Mouse (Mus musculus) urinary bladder, postnatal 36 days (tissue): ENCODE data around the gene Ptgds.
A peak's percentile ranks its signal among the peaks of the same experiment; 100 is the strongest.

ENCODE experiments used
- DNase-seq, 2 experiments: peaks; one replicate each; pipeline ENCODE4 v3.0.0; 2022; ENCODE audit warnings: low spot score in 2 of 2, mixed read lengths in 1 of 2

The Ptgds gene

DNA sequence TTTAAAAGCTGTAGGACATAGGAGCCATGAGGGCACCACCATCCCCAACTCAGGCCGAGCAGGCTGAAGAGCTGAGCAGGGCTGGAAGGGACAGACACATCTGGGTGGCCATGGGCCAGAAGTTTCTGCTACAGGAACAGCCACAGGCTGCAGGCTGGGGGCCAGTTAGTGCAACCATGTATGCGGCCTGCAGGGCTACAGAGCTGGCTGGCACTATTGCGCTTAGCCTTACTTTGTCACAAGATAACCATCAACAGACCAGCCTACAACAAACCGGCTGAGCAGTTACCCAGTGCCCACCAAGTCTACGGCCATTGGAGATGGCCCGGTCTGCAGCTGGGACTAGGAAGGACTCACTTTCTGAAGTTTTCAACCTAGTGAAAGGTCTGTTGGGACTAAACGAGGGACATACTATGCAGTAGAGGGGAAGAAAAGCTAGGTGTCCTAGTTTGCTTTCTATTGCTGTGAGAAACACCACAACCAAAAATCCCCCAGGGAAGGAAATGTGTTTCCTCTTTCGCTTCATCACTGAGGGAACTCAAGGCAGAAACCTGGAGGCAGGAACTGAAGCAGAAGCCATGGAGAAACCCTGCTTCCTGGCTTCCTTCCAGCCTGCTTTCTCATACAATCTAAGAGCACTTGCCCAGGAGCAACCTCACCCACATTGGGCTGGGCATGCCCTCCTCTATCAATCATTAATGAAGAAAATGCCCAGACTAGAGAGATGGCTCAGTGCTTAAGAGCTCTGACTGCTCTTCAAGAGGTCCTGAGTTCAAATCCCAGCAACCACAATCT, 18.8 kb downstream of the Ptgds start:
- DNase-seq: no peak

DNA sequence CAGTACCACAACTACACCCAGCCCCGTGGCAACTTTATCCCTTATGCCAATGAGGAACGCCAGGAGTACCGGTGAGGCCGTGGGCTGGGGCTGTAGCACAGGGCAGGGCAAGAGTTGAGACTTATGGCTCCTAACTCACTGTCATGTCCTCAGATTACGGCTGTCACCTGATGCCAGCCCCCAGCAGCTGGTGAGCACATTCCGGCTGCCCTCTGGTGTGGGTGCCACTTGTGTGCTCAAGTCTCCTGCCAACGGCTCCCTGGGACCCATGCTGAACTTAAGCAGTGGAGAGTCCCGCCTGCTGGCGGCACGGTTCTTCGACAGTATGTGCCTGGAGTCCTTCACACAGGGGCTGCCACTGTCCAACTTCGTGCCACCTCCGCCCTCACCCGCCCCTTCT, 27.2 kb downstream of the Ptgds start:
- DNase-seq: no peak

DNA sequence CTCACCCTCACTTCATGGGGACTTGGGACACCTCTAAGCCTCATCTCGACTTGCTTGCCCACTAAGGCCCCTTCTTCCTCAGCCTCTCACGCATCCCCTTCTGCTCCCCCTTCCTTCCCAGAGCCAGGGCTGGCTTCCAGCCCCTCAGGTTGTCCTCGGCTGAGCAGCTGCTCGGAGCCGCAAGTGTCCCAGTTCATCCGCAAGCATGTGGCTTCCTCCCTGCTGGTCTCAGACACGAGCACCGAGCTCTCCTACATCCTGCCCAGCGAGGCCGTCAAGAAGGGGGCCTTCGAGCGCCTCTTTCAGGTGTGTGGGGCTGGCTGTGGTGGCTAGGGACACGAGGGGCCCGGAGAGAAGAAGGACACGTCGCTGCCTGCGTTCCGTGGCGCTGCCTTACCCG, 28.8 kb downstream of the Ptgds start:
- no peak for DNase-seq

DNA sequence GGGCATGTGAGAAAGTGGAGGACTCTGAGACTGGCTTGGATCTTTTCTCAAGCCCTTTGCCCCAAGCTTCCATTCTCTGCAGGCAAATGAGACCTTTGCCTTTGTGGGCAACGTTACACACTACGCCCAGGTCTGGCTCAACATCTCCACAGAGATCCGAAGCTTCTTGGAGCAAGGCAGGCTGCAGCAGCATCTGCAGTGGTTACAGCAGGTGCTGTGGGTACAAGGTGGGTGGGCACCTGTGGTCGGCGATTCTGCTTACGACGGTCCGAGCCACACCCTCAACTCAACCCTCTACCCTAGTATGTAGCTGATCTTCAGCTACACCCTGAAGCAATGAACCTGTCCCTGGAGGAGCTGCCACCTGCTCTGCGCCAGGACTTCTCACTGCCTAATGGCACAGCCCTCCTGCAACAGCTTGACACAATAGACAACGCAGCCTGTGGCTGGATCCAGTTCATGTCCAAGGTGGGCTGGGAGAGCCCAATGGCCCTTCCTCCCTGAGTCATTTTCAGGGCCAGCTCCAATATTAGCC, 33.5 kb downstream of the Ptgds start:
- DNase-seq: no peak

DNA sequence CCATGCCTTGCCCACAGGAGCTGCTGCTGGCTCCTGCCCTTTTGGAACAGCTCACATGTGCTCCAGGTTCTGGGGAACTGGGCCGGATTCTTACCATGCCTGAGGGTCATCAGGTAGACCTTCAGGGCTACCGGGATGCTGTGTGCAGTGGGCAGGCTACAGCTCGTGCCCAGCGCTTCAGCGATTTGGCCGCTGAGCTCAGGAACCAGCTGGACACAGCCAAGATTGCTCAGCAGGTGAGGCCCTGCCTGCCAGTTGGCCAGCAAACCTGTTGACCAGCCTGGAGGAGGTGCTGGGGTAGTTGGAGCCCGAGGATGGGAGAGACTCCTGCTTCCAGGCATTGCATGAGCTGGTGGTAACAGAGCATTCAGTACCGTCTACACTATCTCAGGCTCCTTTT, 35.6 kb downstream of the Ptgds start:
- no peak for DNase-seq

DNA sequence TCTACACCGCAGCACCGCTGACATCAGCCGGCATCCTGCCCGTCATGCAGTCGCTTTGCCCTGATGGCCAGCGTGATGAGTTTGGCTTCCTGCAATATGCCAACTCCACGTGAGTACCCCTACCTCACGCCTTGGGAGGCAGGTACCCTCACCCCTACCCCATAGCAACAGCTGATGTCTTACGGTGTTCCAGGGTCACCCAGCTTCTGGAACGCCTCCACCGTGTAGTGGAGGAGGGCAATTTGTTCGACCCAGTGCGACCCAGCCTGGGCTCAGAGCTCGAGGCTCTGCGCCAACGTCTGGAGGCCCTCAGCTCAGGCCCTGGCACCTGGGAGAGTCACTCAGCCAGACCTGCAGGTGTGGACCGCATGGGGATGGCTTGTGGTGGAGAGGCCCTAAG, 36.7 kb downstream of the Ptgds start:
- DNase-seq: no peak

DNA sequence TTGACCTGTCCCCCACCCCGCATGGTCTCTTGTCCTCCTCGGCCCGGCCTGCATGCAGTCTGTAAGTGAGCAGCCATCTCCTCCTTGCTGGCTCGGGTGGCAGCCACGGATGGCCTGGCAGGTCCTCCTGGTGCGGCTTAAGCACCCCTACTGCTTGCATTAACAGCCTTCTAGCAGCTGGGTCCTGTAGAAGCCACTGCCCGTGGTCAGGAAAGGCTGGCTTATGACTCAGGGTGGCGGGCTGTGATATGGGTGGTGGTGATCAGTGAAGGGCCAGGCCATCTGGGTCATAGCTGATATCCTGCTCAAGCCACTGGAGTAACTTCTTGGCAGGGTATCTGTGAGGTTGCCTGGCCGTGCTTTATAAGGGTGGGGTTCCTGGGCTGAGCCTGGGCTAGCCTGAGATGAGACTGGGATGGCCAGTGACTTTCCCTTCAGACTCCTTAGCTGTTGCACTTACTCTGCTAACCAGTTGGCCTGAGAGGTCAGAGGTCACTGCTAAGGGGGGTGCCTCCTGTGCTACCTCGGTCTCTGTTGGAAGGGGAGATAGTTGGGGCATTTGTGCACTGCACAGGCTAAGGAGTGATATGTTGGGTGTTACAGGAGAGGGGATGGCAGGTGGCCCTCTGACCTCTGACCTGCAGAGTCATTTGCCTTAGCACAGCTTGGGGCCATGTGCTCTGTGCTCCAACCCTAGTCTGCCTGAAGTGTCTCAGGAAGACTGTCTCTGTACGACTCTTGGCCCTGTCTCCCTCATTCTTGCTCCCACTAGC, 37.3 kb downstream of the Ptgds start:
- DNase-seq: no peak

DNA sequence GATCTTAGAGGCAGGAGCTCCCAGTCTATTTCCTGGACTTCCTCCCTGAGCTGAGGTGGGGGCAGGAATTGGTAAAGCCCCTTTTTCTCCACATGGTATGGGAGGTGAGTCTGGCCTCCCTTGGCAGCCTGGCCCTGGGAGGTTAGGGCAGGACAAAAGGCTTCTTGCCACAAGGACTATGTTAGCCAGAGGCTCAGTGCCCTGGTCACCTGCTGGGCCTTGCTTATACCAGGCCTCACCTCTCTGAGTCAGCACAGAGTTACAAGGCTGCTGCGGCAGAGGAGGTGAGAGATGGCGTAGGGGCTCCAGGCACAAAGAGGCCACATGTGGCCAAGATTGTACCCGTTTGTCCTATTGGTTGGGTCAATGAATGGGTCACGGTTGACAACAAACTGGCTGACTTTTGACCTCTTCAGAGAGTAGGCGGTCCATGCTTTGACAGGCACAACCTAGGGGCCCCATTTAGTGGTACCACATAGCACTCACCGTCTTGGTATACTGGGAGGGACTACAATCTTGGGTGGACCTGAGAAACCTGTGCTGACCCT, 38.5 kb downstream of the Ptgds start:
- DNase-seq: no peak

DNA sequence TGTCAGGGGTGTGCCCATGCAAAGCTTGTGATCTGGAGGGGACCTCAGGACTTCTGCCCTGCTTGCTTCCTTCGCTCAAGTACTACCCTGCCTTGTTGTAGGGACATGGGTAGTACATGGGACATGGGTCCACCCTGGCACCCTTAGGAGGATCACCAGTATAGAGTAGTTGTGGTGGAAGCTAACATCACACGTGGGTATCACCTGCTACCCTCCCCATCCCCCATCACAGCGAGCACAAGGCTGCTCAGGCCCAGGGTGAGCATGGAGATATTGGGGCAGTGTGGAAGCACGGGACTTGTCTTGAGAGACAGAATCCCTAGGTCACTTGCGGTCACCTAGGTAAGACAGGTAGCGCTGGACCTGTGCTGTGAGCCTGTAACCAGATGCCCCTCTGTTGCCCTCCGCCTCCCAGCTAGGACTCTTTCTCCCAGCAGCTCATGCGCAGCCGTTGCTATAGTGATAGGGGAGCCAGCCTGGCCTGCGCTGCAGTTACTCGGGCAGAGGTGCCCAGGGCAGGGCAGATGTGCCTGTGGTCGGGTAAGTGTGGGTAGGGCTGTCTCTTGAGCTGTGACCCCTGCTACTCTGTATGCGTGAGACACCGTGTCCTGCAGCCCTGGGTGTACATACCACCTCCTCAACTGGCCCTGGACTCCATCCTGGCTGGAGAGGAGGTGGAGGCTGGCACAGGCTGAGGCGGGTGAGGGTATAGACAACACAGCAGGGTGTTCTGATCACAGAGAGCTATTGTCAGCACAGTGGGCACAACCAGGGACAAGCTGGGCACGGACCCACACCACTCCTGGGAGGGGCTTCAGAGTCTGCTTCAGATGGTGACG, 39.2 kb downstream of the Ptgds start:
- no peak for DNase-seq

DNA sequence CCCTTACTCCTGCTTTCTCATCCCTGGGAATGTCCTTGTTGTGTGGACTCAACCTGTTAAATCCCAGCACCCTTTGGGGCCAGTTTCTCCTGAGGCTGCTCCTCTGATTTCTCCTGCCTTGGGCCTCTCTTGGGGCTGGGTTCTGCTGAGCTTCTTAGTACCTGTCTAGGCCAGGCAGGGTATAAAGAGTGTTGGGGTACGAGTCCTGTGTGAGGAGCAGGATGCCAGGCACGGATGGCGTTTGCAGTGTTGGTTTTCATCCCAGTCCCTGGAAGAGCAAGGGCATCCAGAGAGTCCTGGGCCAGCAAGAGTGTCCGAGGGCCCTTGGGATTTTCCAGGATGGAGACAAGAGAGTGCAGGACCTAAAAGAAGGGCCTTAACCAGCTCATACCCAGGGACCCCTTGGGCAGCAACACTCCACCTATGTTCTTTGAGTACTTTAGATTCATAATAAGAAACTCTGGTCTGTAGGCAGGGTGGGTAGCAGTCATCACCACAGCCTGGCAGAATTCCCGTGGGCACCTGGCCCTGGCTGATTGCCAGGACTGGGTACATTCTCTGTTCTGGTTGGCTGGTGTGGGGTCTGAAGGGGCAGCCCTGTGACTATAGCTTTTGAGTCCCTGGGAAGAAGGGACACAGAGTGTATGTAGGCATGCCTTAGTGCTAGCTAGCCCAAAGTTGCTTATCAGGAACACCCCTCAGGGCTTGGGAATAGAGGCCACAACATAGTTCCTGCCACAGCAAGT, 40.2 kb downstream of the Ptgds start:
- DNase-seq: no peak

DNA sequence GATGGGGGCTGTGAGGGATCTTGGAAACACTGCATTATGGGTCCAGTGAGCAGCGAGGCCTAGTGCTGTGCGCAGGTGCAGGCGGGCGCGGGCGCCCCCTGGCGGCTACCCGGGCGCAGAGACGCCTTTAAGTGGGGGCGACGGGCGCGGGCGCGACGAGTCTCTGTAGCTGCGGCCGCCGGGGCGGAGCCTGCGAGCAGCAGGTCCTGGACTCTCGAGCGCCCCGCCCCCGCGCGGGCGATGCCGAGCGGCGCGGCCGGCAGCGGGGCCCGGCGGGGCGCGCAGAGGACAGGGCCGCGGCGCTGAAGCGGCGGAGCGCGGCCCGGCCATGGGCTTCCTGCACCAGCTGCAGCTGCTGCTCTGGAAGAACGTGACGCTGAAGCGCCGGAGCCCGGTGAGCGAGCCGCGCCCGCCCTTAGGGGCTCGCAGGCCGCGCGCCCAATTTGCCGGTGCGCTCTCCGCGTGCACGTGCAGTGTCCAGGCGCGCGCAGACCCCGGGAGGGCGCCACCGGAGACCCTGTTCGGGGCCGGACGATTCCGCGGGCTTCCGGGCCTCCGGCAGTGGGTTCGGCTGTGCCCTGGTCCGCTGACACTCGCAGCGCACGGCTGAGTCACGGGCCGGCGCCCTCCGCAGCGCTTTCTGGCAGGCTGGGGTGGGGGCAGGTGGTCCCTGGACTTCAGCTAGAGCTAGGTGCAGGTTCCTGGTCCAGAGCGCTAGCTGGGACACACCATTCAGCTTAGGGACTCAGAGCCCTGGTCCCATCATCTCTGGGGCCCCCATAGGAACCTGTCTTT, 41.2 kb downstream of the Ptgds start, which contains the start of gene Abca2:
Gene Abca2 (plus strand): TSS at position 262 of the 795 bp plus-strand sequence.
- peak; percentile 84 to 93 for DNase-seq

DNA sequence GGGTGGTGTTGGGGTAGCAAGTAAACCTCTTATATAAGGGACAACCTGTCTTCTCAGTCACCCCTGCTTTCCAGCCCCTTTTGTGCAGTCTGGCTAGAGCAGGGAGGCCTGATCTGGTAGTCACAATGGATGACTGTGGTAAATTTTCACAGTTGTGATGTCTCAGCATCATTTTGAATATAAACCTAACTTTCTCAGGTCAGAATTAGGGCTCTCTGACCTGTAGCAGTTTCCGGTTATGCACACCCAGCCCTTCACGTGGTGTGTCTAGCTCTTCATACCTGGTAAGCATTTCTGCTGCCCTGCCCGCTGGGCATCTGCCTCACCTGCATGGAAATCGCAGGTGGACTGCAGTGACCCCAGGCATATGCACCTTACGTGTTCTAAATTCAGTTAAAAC, 42.6 kb downstream of the Ptgds start:
- no peak for DNase-seq

DNA sequence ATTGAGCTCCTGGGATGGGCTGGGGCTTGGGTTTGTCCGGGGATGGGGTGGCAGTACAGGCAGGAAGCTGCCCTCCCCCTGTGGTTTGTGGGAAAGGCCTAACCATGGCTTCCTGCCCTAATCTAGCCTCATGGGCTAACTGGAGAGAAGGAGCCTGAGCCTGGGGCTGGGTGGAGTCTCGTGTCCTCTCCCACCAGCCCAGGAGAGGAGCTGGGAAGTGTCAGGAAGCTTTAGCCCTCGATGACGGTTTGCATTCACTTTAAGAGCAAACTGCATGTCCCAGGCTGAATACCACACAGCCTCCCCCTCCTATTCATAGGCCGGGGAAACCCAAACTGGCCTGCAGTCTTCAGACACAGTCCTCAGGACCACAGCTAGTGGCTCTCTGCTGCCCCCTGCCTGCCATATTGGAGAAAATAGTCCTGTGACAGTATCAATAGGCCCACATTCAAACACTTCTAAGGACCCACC, 43.1 kb downstream of the Ptgds start:
- peak; percentile 46 to 56 for DNase-seq

DNA sequence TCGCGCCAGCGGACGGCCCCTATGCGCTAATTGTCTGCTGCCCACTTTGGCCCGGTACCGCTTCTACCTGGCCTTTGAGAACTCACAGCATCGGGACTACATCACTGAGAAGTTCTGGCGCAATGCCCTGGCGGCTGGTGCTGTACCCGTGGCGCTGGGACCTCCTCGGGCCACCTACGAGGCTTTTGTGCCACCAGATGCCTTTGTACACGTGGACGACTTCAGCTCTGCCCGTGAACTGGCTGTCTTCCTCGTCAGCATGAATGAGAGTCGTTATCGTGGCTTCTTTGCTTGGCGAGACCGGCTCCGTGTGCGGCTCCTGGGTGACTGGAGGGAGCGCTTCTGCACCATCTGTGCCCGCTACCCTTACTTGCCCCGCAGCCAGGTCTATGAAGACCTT, 44.4 kb downstream of the Ptgds start:
- no peak for DNase-seq

DNA sequence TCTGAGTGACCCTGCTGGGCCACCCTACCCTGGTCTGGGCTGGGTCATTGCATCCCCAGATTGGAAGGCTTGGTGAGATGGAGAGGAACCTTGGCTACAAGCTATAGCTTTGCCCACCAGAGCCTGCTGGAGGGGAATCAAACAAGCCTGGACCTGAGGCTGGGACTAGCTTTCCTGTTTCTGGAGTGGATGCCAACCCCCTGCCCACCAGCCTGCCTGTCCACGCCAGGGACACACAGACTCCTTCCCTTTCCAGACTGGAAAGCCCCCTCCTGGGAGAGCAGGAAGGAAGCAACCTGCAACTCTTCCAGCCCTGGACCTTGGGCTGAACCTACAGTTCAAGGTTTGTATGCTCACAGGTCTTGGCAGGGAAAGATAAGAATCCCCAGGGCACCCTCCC, 46.2 kb downstream of the Ptgds start:
- no peak for DNase-seq

DNA sequence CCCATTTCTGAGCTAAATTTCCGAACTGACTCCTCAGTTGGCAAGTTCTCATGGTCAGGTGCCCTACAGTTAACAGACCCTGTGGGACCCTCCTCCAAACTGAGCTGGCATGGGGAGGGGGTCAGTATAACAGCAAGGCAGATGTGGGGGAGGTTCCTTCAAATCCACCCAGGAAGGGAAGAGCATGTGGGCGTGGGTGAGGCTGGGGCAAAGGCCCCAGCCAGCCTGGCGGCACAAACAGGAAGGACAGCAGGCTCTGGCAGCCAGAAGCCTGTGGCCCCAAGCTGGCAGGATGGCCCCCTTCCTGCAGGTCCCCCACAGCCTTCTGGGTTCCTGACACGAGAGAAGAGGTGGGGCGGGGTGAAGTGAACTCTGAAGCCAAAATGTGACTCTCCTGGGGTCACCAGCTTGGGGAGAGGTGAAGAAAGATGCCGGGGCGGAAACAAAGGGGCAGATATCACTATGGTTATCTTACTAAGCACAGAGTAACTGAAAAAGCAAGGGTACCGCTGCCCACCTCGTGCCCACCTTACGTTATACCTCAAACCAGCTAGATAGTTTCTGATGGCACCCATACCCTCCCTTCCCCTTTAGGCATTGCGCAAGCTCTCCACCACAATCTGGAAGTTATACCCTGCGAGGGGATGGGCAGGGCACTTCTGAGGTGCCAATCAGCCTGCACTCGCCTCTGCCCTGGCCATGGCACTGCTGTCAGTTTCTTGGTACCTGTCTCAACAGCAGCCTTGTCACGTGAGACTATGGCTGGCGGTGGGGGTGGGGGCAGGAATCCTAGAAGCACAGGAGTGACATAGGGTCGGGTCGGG, 47.0 kb downstream of the Ptgds start, which contains the start of gene Fut7:
Gene Fut7 (plus strand): TSS at position 681 of the 824 bp plus-strand sequence.
- DNase-seq: peak in 1 of 2 experiments; percentile 40

DNA sequence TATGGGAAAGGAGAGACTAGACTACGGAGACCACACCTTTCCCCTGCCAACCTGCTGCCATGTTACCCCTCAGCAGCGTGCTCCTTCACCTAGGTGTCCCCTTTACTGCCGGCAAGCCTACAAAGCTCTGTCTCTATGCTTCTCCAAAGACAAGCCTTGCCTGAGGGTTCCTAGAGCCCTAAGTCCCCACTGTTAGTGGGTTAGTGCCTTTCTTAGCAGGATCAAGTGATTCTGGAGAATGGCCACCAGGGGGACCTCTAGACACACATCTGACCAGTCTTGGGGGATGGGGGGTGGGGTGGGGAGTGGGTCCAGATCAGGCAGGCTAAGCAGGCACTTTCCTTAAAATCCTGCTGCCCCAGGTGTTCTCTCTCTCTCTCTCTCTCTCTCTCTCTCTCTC, 48.0 kb downstream of the Ptgds start:
- no peak for DNase-seq

DNA sequence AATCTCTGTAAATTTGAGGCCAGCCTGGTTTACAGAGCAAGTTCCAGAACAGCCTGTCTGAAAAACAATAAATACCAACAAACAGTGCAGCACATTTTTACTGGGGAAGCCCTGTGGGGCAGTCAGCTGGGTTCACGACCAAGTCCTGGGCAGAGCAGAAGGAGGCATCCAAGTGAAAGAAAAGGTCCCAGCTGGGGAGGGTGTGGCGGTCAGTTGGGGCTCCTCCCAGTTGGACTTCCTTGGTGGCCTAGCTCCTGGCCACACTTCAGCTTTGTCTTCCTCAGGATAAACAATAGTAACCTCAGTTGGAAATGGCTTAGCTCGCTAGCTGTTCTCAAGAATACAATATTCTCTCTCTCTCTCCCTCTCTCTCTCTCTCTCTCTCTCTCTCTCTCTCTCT, 52.4 kb downstream of the Ptgds start:
- DNase-seq: peak in 1 of 2 experiments; percentile 42
